Mouse (Mus musculus): ENCODE measurements around the gene Ccdc110. TPM values are rescaled to one million over a fixed set of nuclear protein-coding genes. Genes with fewer than 3 reads are reported as not detected.

Gene Ccdc110
- total RNA-seq (2014; rRNA removed) (not detected in 2 replicates), polyA plus RNA-seq (2015; fragmentation: Nextera tagmentation; extraction: Ambion mirVana) (0.19 and 0.21 TPM in 2 replicates)

DNA sequence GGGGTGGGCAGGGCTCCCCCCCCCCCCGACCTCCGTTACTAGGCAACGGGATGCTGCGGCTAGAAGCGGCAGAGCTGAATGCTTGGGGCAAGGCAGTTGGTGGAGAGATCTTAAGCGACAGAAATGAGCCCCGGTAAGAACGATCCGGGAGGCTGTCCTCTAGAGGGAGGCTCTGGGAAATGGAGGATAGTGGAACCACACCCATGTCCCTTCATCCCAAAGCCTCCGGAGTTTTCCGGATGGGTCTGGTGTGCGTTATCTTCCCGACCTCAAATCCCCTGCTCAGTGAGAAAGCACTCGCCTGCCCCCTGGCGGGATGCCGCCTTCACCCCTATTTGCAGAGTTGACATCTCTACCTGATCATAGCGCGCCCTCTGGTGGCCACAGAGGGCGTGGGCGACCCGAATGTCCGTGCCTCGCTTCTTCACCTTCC lies at the start of gene Ccdc110:
Gene Ccdc110, plus strand, starts transcription at position 38 of the 433 bp plus-strand sequence.
- Histone ChIP-seq H3K4me2 (ENCODE audit: low read depth, low read length) (peak within 1 kb of the TSS; percentile 57), H3K4me1 (ENCODE audit: insufficient read depth, low read length) (no peaks in the 10 kb centered on the region), H3K27ac (no peak within 1 kb of the TSS), H3K9me3 (ENCODE audit: low read length) (no peaks in the 10 kb centered on the region), H3K36me3 (ENCODE audit: insufficient read depth, low read length) (no peaks in the 10 kb centered on the region), H3K27me3 (ENCODE audit: insufficient read depth, low read length) (no peaks in the 10 kb centered on the region), H3K9ac (replicated peaks; ENCODE audit: low read length) (peak within 1 kb of the TSS; percentile 33; the same call in 1 of the 2 replicates), H3K4me3 (ENCODE audit: low read length) (peak within 1 kb of the TSS; percentile 40)
- DNase-seq (ENCODE audit: low spot score) (peak; percentile 97), ATAC-seq (peak; percentile 96)
- TF ChIP-seq CTCF (IDR thresholded peaks at IDR 0.05; ENCODE audit: low read depth), result peak; percentile 100
- WGBS, result under 1% methylated on average over 23 of the region's 23 CpGs

- Histone ChIP-seq H3K9me3 (ENCODE audit: low read length) (no peaks in the 10 kb centered on the region), H3K36me3 (ENCODE audit: insufficient read depth, low read length) (no peaks in the 10 kb centered on the region), H3K9ac (replicated peaks; ENCODE audit: low read length) (peak within 1 kb of the TSS; percentile 51), H3K27ac (peak within 1 kb of the TSS; percentile 65), H3K4me2 (ENCODE audit: low read depth, low read length) (peak within 1 kb of the TSS; percentile 83), H3K27me3 (ENCODE audit: insufficient read depth, low read length) (no peaks in the 10 kb centered on the region; the same call in 1 of the 2 replicates), H3K4me3 (ENCODE audit: low read length) (peak within 1 kb of the TSS; percentile 39), H3K4me1 (ENCODE audit: insufficient read depth, low read length) (peaks cover 12% of the 10 kb centered on the region; the same call in 1 of the 2 replicates)
- ATAC-seq (peak; percentile 68), DNase-seq (ENCODE audit: low spot score) (peak; percentile 56)
- TF ChIP-seq CTCF (IDR thresholded peaks at IDR 0.05; ENCODE audit: low read depth), result no peak
- WGBS, result 1% methylated on average over 22 of the region's 22 CpGs
Measured at GRCm38 (mm10) chr8:45885202-45885685, 49.2 kb upstream of the Ccdc110 start, which contains the start of gene Pdlim3. Gene Pdlim3, plus strand, starts transcription at chr8:45885461.

DNA sequence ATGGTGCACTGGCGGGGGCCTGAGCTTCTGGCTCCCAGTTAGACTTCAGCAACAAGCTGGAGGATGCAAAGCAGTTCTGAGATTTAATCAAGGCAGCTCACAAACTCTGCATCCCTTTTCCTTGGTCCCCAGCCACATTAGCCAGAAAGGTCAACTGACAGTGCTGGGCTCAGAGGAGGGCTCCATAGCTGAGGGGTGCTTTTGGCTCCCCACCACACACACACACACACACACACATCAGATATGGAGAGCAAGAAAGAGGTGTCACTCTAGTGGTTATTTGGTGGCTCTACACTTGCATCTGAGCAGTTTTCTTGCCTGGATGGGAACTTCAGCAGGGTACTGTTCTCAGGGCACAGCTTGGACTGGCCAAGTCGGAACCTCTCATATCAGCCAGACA lies 48.6 kb upstream of the Ccdc110 start:
- H3K9me3 ChIP-seq (ENCODE audit: low read length), result no peaks in the 10 kb centered on the region
- 33% methylated on average over 2 of the region's 2 CpGs for WGBS
- H3K9ac ChIP-seq (replicated peaks; ENCODE audit: low read length), result peak overlapping the region; percentile 51; the same call in 1 of the 2 replicates
- DNase-seq (ENCODE audit: low spot score) (peak; percentile 41), ATAC-seq (peak; percentile 87)
- TF ChIP-seq CTCF (IDR thresholded peaks at IDR 0.05; ENCODE audit: low read depth), result peak; percentile 66
- peak overlapping the region; percentile 65; the same call in 1 of the 2 replicates for H3K27ac ChIP-seq
- no peaks in the 10 kb centered on the region; the same call in 1 of the 2 replicates for H3K27me3 ChIP-seq (ENCODE audit: insufficient read depth, low read length)
- peak overlapping the region; percentile 83 for H3K4me2 ChIP-seq (ENCODE audit: low read depth, low read length)
- peak overlapping the region; percentile 39 for H3K4me3 ChIP-seq (ENCODE audit: low read length)
- H3K36me3 ChIP-seq (ENCODE audit: insufficient read depth, low read length), result no peaks in the 10 kb centered on the region
- peaks cover 12% of the 10 kb centered on the region; the same call in 1 of the 2 replicates for H3K4me1 ChIP-seq (ENCODE audit: insufficient read depth, low read length)

DNA sequence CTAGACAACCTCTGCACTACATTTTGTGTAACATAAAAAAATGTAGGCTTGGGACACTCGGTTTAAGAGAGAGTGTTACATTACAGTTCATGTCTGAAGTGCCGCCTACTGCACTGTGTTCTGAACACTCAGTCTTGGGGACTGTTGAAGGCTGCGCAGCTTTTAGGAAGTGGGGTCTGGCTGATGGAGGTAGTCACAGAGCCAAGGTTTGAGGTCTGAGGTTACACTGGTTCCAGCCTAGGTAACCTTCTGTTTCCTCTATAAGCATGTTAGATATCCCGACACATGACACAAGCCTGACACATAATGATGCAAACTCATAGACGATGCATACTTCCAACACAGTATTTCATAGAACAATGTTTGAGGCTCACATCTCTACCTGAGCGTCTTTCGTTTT lies 44.7 kb upstream of the Ccdc110 start:
- Histone ChIP-seq H3K4me1 (ENCODE audit: insufficient read depth, low read length) (0 out of 2 replicates have a peak, but pooled peaks cover 7% of the 10 kb centered on the region), H3K9ac (replicated peaks; ENCODE audit: low read length) (no peak overlapping the region), H3K4me2 (ENCODE audit: low read depth, low read length) (no peak overlapping the region), H3K4me3 (ENCODE audit: low read length) (no peak overlapping the region), H3K27ac (no peak overlapping the region), H3K9me3 (ENCODE audit: low read length) (no peaks in the 10 kb centered on the region), H3K27me3 (ENCODE audit: insufficient read depth, low read length) (no peaks in the 10 kb centered on the region), H3K36me3 (ENCODE audit: insufficient read depth, low read length) (no peaks in the 10 kb centered on the region)
- DNase-seq (ENCODE audit: low spot score) (no peak), ATAC-seq (no peak)
- WGBS, result 95% methylated on average over 7 of the region's 7 CpGs
- TF ChIP-seq CTCF (IDR thresholded peaks at IDR 0.05; ENCODE audit: low read depth), result no peak

DNA sequence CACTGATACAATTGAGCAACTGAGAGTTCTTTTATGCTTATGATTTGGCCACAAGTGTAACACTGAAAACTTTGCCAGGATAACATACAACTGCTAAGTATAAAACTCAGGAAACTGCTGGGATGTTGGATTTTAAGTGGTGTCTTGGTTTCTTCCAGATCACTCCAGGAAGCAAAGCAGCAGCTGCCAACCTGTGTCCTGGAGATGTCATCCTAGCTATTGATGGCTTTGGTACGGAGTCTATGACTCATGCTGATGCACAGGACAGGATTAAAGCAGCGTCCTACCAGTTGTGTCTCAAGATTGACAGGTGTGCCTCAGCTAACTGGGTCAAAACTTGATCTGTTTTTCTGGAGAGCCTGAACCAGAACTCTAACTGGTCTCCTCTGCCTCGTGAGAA lies 37.8 kb upstream of the Ccdc110 start:
- Histone ChIP-seq H3K4me2 (ENCODE audit: low read depth, low read length) (no peak overlapping the region), H3K4me1 (ENCODE audit: insufficient read depth, low read length) (no peaks in the 10 kb centered on the region), H3K27me3 (ENCODE audit: insufficient read depth, low read length) (no peaks in the 10 kb centered on the region), H3K27ac (no peak overlapping the region), H3K9ac (replicated peaks; ENCODE audit: low read length) (no peak overlapping the region), H3K9me3 (ENCODE audit: low read length) (no peaks in the 10 kb centered on the region), H3K4me3 (ENCODE audit: low read length) (no peak overlapping the region), H3K36me3 (ENCODE audit: insufficient read depth, low read length) (no peaks in the 10 kb centered on the region)
- ATAC-seq (no peak), DNase-seq (ENCODE audit: low spot score) (no peak)
- WGBS, result 81% methylated on average over 3 of the region's 3 CpGs
- no peak for TF ChIP-seq CTCF (IDR thresholded peaks at IDR 0.05; ENCODE audit: low read depth)

GRCm38 (mm10) chr8:45899783-45900182 lies 34.6 kb upstream of the Ccdc110 start:
- Histone ChIP-seq H3K4me1 (ENCODE audit: insufficient read depth, low read length) (no peaks in the 10 kb centered on the region), H3K27me3 (ENCODE audit: insufficient read depth, low read length) (no peaks in the 10 kb centered on the region), H3K4me2 (ENCODE audit: low read depth, low read length) (no peak overlapping the region), H3K9ac (replicated peaks; ENCODE audit: low read length) (no peak overlapping the region), H3K4me3 (ENCODE audit: low read length) (no peak overlapping the region), H3K9me3 (ENCODE audit: low read length) (no peaks in the 10 kb centered on the region), H3K36me3 (ENCODE audit: insufficient read depth, low read length) (no peaks in the 10 kb centered on the region), H3K27ac (no peak overlapping the region)
- peak; percentile 95 for ATAC-seq
- peak; percentile 70 for DNase-seq (ENCODE audit: low spot score)
- no peak for TF ChIP-seq CTCF (IDR thresholded peaks at IDR 0.05; ENCODE audit: low read depth)
- 29% methylated on average over 3 of the region's 3 CpGs for whole genome bisulfite sequencing

DNA sequence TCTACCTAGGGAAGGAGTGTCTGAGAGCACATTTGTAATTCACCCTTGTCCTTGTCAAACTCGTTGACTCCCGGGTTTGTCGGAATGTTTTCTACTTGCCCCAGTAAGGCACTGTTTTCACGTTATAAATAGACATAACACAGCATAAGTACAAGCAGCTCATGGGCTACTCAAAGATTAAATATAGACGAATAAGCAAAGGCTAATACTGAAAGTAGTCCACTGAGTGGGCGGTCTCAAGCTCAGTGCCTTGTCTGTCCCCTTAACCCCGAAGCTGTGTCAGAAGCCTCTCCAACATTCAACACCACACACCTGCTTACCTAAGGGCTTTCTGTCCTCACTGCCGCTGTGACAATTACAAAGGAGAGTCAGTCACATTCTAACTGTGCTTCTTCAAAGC lies 32.8 kb upstream of the Ccdc110 start:
- H3K36me3 ChIP-seq (ENCODE audit: insufficient read depth, low read length), result no peaks in the 10 kb centered on the region
- no peaks in the 10 kb centered on the region for H3K27me3 ChIP-seq (ENCODE audit: insufficient read depth, low read length)
- DNase-seq (ENCODE audit: low spot score) (no peak), ATAC-seq (0 out of 2 replicates have a peak, but pooled peaks have one; percentile 10)
- WGBS, result 77% methylated on average over 8 of the region's 8 CpGs
- H3K4me1 ChIP-seq (ENCODE audit: insufficient read depth, low read length), result no peaks in the 10 kb centered on the region
- H3K4me3 ChIP-seq (ENCODE audit: low read length), result no peak overlapping the region
- H3K9me3 ChIP-seq (ENCODE audit: low read length), result no peaks in the 10 kb centered on the region
- H3K9ac ChIP-seq (replicated peaks; ENCODE audit: low read length), result no peak overlapping the region
- no peak for TF ChIP-seq CTCF (IDR thresholded peaks at IDR 0.05; ENCODE audit: low read depth)
- H3K4me2 ChIP-seq (ENCODE audit: low read depth, low read length), result no peak overlapping the region
- no peak overlapping the region for H3K27ac ChIP-seq
